Mouse (Mus musculus): ENCODE results near the gene Zbtb12. TPM values are rescaled to one million over a fixed set of nuclear protein-coding genes. Genes with fewer than 3 reads are reported as not detected.

The Zbtb12 gene
- polyA plus RNA-seq, 1 experiment from 2014 or later = 3.2 TPM

GRCm38 (mm10) chr17:34902895-34903294 lies 23.6 kb downstream of the Zbtb12 start:
- Histone ChIP-seq H3K27ac (replicated peaks) (no peak overlapping the region), H3K9me3 (replicated peaks) (no peaks in the 10 kb centered on the region), H3K27me3 (no peaks in the 10 kb centered on the region), H3K4me2 (replicated peaks) (no peak overlapping the region), H3K4me1 (peaks cover under 1% of the 10 kb centered on the region), H3K36me3 (peaks cover 66% of the 10 kb centered on the region), H3K9ac (no peak overlapping the region), H3K4me3 (replicated peaks) (no peak overlapping the region)
- no peak for ATAC-seq (ENCODE audit: insufficient number of reproducible peaks, low FRiP score, low TSS enrichment, low read depth)
- whole genome bisulfite sequencing = 91% methylated on average over 9 of the region's 9 CpGs

- ATAC-seq (ENCODE audit: insufficient number of reproducible peaks, low FRiP score, low TSS enrichment, low read depth) = no peak
- H3K4me1 ChIP-seq = peaks cover 17% of the 10 kb centered on the region
- H3K9ac ChIP-seq = no peak overlapping the region
- no peaks in the 10 kb centered on the region for H3K9me3 ChIP-seq (replicated peaks)
- peaks cover 80% of the 10 kb centered on the region for H3K36me3 ChIP-seq
- no peaks in the 10 kb centered on the region for H3K27me3 ChIP-seq
- no peak overlapping the region for H3K4me2 ChIP-seq (replicated peaks)
- H3K27ac ChIP-seq (replicated peaks) = no peak overlapping the region
- no peak overlapping the region for H3K4me3 ChIP-seq (replicated peaks)
- 76% methylated on average over 10 of the region's 10 CpGs for WGBS
Measured at GRCm38 (mm10) chr17:34910982-34911381, 31.7 kb downstream of the Zbtb12 start.

DNA sequence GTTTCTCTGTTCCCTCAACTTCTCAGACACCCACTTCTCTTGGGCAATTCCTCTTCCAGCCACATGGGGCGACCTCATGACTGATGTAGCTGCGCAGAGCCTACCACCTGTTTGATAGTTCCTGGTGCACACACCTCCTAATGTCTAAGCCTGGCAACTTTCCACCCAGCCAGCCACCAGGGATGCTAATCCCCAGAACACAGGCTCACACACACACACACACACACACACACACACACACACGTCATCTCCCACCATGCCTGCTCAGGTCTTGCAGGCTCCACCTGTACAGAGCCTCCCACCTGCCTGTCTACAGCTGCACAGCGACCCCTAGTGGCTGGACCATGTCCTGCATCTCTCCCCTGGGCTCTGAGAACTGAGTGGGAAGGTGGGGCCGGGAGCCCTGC lies 32.7 kb downstream of the Zbtb12 start:
- Histone ChIP-seq H3K9ac (no peak overlapping the region), H3K27me3 (no peaks in the 10 kb centered on the region), H3K36me3 (peaks cover 70% of the 10 kb centered on the region), H3K27ac (replicated peaks) (no peak overlapping the region), H3K4me2 (replicated peaks) (no peak overlapping the region), H3K9me3 (replicated peaks) (no peaks in the 10 kb centered on the region), H3K4me3 (replicated peaks) (no peak overlapping the region), H3K4me1 (peaks cover 17% of the 10 kb centered on the region)
- peak; percentile 48 for ATAC-seq (ENCODE audit: insufficient number of reproducible peaks, low FRiP score, low TSS enrichment, low read depth)
- WGBS = 43% methylated on average over 5 of the region's 5 CpGs

DNA sequence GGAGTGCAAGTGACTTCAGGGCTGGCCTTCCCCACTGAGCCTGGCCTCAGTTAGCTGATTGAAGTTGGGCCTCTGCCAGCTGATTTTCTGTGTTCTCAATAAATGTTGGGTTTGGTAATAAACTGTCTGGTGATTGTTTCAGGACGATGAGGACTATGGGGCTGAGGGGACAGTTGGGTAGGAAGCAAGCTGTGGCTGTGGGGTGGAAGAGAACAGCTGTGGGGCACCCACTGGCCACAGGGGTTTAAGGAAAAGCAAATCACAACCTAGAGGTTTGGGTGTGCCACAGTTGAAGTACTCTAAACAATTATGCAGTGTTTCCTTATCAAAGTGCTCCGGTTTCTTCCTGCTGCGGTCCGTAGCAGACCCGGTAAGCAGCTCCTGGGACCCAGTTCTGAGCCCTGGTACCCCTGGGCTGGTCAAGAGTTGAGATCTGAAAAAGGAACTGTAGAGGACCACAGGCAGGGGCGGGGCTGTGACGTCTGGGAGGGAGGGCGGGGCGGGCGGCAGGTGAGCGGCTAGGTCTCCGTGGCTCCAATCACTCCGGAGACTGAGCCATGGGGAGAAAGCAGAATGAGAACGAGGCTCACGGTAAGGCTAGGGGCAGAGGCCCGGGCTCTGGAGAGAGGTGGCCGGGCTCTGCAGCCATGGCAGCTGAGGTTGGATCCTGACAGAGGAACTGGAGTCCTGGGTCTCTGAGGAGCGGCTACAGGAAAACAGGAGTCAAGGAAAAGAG lies 34.8 kb downstream of the Zbtb12 start, which contains the start of gene Slc44a4:
Slc44a4 (plus strand) TSS at position 537 of the 736 bp plus-strand sequence.
- H3K4me2 ChIP-seq (replicated peaks) = no peak within 1 kb of the TSS
- no peak within 1 kb of the TSS for H3K9ac ChIP-seq
- H3K36me3 ChIP-seq = peaks cover 49% of the 10 kb centered on the region
- 27% methylated on average over 18 of the region's 18 CpGs for WGBS
- H3K4me3 ChIP-seq (replicated peaks) = no peak within 1 kb of the TSS
- no peaks in the 10 kb centered on the region for H3K27me3 ChIP-seq
- H3K27ac ChIP-seq (replicated peaks) = no peak within 1 kb of the TSS
- no peak for ATAC-seq (ENCODE audit: insufficient number of reproducible peaks, low FRiP score, low TSS enrichment, low read depth)
- peaks cover 17% of the 10 kb centered on the region for H3K4me1 ChIP-seq
- H3K9me3 ChIP-seq (replicated peaks) = no peaks in the 10 kb centered on the region

- no peak overlapping the region for H3K27ac ChIP-seq (replicated peaks)
- no peaks in the 10 kb centered on the region for H3K27me3 ChIP-seq
- 18% methylated on average over 10 of the region's 11 CpGs for WGBS
- no peak overlapping the region for H3K4me2 ChIP-seq (replicated peaks)
- no peak for ATAC-seq (ENCODE audit: insufficient number of reproducible peaks, low FRiP score, low TSS enrichment, low read depth)
- no peak overlapping the region for H3K9ac ChIP-seq
- H3K9me3 ChIP-seq (replicated peaks) = no peaks in the 10 kb centered on the region
- no peak overlapping the region for H3K4me3 ChIP-seq (replicated peaks)
- peaks cover 35% of the 10 kb centered on the region for H3K36me3 ChIP-seq
- peaks cover 17% of the 10 kb centered on the region for H3K4me1 ChIP-seq
Measured at GRCm38 (mm10) chr17:34915410-34915831, 36.1 kb downstream of the Zbtb12 start.

DNA sequence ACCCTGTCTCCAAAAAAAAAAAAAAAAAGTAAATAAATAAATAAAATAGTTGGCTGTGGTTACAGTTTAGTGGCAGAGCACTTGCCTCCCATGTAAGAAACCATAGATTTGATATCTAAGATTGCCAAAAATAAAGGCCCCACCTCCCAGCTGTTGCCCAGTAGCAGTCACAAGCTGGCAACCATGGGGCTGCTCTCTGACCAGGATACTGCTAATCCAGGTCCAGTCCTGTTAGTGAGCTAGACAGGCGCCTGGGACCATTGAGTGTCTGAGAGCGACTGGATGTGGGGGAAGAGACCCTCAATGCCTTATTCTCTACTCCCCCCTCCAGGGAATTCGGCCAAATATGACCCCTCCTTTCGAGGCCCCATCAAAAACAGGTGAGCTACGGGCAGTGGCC lies 37.0 kb downstream of the Zbtb12 start:
- 79% methylated on average over 5 of the region's 5 CpGs for WGBS
- Histone ChIP-seq H3K9ac (no peak overlapping the region), H3K9me3 (replicated peaks) (no peaks in the 10 kb centered on the region), H3K4me1 (peaks cover 13% of the 10 kb centered on the region), H3K27me3 (no peaks in the 10 kb centered on the region), H3K36me3 (peaks cover 27% of the 10 kb centered on the region), H3K4me3 (replicated peaks) (no peak overlapping the region), H3K4me2 (replicated peaks) (no peak overlapping the region), H3K27ac (replicated peaks) (no peak overlapping the region)
- ATAC-seq (ENCODE audit: insufficient number of reproducible peaks, low FRiP score, low TSS enrichment, low read depth) = no peak

GRCm38 (mm10) chr17:34917188-34917587 lies 37.9 kb downstream of the Zbtb12 start:
- peaks cover 12% of the 10 kb centered on the region for H3K4me1 ChIP-seq
- H3K27ac ChIP-seq (replicated peaks) = no peak overlapping the region
- no peak overlapping the region for H3K4me2 ChIP-seq (replicated peaks)
- H3K27me3 ChIP-seq = no peaks in the 10 kb centered on the region
- 65% methylated on average over 9 of the region's 9 CpGs for WGBS
- peaks cover 18% of the 10 kb centered on the region for H3K36me3 ChIP-seq
- no peak for ATAC-seq (ENCODE audit: insufficient number of reproducible peaks, low FRiP score, low TSS enrichment, low read depth)
- no peaks in the 10 kb centered on the region for H3K9me3 ChIP-seq (replicated peaks)
- H3K4me3 ChIP-seq (replicated peaks) = no peak overlapping the region
- no peak overlapping the region for H3K9ac ChIP-seq

- no peak for ATAC-seq (ENCODE audit: insufficient number of reproducible peaks, low FRiP score, low TSS enrichment, low read depth)
- WGBS = 45% methylated on average over 6 of the region's 6 CpGs
- H3K4me1 ChIP-seq = no peaks in the 10 kb centered on the region
- no peak overlapping the region for H3K4me3 ChIP-seq (replicated peaks)
- H3K27me3 ChIP-seq = no peaks in the 10 kb centered on the region
- H3K27ac ChIP-seq (replicated peaks) = no peak overlapping the region
- H3K9ac ChIP-seq = no peak overlapping the region
- H3K36me3 ChIP-seq = no peaks in the 10 kb centered on the region
- H3K4me2 ChIP-seq (replicated peaks) = no peak overlapping the region
- H3K9me3 ChIP-seq (replicated peaks) = no peaks in the 10 kb centered on the region
Measured at GRCm38 (mm10) chr17:34922939-34923338, 43.7 kb downstream of the Zbtb12 start.

DNA sequence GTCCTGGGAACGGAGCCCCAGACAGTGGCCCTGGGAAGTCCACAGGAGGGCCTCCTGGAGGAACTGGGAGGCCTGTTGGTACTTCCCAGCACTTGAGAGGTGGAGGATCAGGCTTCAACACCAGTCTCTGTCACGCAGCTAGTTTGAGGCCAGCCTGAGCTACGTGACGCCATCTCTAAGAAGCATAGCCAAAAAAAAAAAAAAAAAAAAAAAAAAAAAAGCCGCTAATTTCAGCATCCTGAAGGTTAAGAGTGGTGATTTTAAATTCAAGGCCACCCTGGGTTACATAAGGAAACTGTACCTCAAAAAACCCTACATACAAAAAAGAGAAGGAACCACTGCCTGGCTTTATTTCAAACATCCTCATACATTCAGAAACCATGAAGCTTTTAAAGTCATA lies 45.0 kb downstream of the Zbtb12 start:
- Histone ChIP-seq H3K36me3 (no peaks in the 10 kb centered on the region), H3K9me3 (replicated peaks) (no peaks in the 10 kb centered on the region), H3K4me3 (replicated peaks) (no peak overlapping the region), H3K9ac (no peak overlapping the region), H3K27me3 (no peaks in the 10 kb centered on the region), H3K4me1 (no peaks in the 10 kb centered on the region), H3K27ac (replicated peaks) (no peak overlapping the region), H3K4me2 (replicated peaks) (no peak overlapping the region)
- WGBS = 64% methylated on average over 5 of the region's 5 CpGs
- ATAC-seq (ENCODE audit: insufficient number of reproducible peaks, low FRiP score, low TSS enrichment, low read depth) = no peak

DNA sequence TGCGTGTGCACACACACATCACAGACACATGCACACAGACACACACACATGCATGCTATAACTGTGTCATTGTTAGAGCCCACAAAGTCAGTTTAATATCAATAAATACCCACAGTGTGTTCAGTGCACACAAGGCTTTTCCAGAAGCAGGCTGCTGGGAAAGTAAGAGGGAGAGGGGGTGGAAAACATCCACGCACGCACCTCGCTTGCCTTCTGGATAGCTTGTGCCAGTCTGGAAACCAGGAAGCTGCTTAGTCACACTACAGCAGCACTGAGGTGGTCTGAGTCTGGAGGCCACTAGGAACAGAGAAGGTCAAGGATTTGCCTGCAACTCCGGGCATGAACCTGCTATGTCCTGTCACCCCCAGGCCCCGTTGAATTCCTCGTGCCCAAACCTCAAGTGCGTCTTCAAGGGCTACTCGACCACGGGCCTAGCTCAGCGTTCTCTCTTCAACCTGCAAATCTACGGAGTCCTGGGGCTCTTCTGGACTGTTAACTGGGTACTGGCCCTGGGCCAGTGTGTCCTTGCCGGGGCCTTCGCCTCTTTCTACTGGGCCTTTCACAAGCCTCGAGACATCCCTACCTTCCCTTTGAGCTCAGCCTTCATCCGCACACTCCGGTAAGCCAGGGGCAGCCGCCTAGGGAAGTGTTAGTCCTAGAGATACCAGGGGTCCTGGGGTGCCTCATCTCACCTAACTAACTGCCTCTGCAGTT lies 48.2 kb downstream of the Zbtb12 start:
- no peak overlapping the region for H3K4me3 ChIP-seq (replicated peaks)
- WGBS = 84% methylated on average over 18 of the region's 18 CpGs
- no peaks in the 10 kb centered on the region for H3K36me3 ChIP-seq
- no peak overlapping the region for H3K9ac ChIP-seq
- H3K9me3 ChIP-seq (replicated peaks) = no peaks in the 10 kb centered on the region
- H3K27ac ChIP-seq (replicated peaks) = no peak overlapping the region
- H3K4me1 ChIP-seq = peaks cover 13% of the 10 kb centered on the region
- H3K4me2 ChIP-seq (replicated peaks) = no peak overlapping the region
- ATAC-seq (ENCODE audit: insufficient number of reproducible peaks, low FRiP score, low TSS enrichment, low read depth) = no peak
- H3K27me3 ChIP-seq = no peaks in the 10 kb centered on the region

- no peaks in the 10 kb centered on the region for H3K27me3 ChIP-seq
- H3K27ac ChIP-seq (replicated peaks) = no peak overlapping the region
- no peak overlapping the region for H3K4me3 ChIP-seq (replicated peaks)
- H3K4me1 ChIP-seq = peaks cover 14% of the 10 kb centered on the region
- ATAC-seq (ENCODE audit: insufficient number of reproducible peaks, low FRiP score, low TSS enrichment, low read depth) = no peak
- H3K4me2 ChIP-seq (replicated peaks) = no peak overlapping the region
- H3K36me3 ChIP-seq = no peaks in the 10 kb centered on the region
- no peak overlapping the region for H3K9ac ChIP-seq
- 50% methylated on average over 4 of the region's 4 CpGs for WGBS
- H3K9me3 ChIP-seq (replicated peaks) = no peaks in the 10 kb centered on the region
Measured at GRCm38 (mm10) chr17:34928841-34929240, 49.6 kb downstream of the Zbtb12 start.

Measured in embryonic facial prominence, embryonic 15.5 days (tissue).